Mouse (Mus musculus) gastrocnemius, adult 8-10 months (tissue): ENCODE data around the gene Gm20817. TPM values are rescaled to one million over a fixed set of nuclear protein-coding genes. Genes with fewer than 3 reads are reported as not detected.
"Not testable (repeated sequence)": the region's sequence is repeated elsewhere in the genome, so short reads cannot be mapped to it uniquely, and the experiment has no call there.

Experiments
- DNase-seq, 2 experiments: peaks; one replicate each; pipeline ENCODE4 v3.0.0; 2022; ENCODE audit warnings: low spot score in 2 of 2
- total RNA-seq, 4 experiments: library from RNA; stranded (reverse); gene quantifications; 2 replicates each; pipeline ENCODE4 v1.2.4; 2022

The Gm20817 gene
- total RNA-seq, result not detected

DNA sequence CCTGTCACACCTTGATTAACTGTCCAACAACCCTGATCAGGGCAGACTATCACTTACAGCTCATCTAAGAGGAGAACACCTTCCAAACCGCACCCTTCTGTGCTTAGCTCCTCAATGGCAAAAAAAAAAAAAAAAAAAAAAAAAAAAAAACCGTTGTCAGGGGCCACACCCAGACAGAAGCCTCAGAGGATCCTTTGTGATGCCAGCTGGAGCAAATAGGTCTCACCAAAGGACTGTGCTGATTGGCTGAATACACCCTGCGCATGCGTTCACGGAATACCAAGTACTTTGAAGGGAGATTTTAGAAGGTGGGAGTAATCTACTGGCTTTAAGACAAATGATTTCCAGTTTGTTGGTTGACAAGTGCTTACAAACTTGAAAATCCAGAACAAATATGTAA is at the start of gene Gm20817:
TSS of gene Gm20817 (minus strand) at position 101 of the 400 bp plus-strand sequence.
- DNase-seq, result not testable (repeated sequence)
